Mouse (Mus musculus): ENCODE measurements at regions not wholly inside any gene's neighbourhood (a gene's known extent, or its start where the extent isn't known, plus 50 kb on each side); places are given as distances from the start of the nearest gene placed in this dataset.

- 76% methylated on average over 3 of the region's 3 CpGs for WGBS
- no peak overlapping the region for H3K4me3 ChIP-seq (replicated peaks; ENCODE audit: control insufficient read depth, low read depth, low read length)
- no peaks in the 10 kb centered on the region for H3K4me1 ChIP-seq (ENCODE audit: control insufficient read depth, insufficient read depth, low read length)
- TF ChIP-seq POLR2A (IDR thresholded peaks at IDR 0.05; ENCODE audit: borderline replicate concordance, control insufficient read depth, low read depth, low read length) (no peak), CTCF (IDR thresholded peaks at IDR 0.05; ENCODE audit: control insufficient read depth, insufficient read depth, low read length) (no peak)
- no peak overlapping the region for H3K27ac ChIP-seq (ENCODE audit: control insufficient read depth, insufficient read depth, low read depth, low read length, poor library complexity)
These were observed 165.7 kb downstream of the Pmp22 start for GRCm38 (mm10) chr11:63294476-63294875.

- Histone ChIP-seq H3K27ac (ENCODE audit: control insufficient read depth, insufficient read depth, low read depth, low read length, poor library complexity) (no peak overlapping the region), H3K4me1 (ENCODE audit: control insufficient read depth, insufficient read depth, low read length) (no peaks in the 10 kb centered on the region), H3K4me3 (replicated peaks; ENCODE audit: control insufficient read depth, low read depth, low read length) (no peak overlapping the region)
- 84% methylated on average over 3 of the region's 3 CpGs for WGBS
- TF ChIP-seq POLR2A (IDR thresholded peaks at IDR 0.05; ENCODE audit: borderline replicate concordance, control insufficient read depth, low read depth, low read length) (no peak), CTCF (IDR thresholded peaks at IDR 0.05; ENCODE audit: control insufficient read depth, insufficient read depth, low read length) (no peak)
These were observed 167.7 kb downstream of the Pmp22 start for GRCm38 (mm10) chr11:63296476-63296875.

DNA sequence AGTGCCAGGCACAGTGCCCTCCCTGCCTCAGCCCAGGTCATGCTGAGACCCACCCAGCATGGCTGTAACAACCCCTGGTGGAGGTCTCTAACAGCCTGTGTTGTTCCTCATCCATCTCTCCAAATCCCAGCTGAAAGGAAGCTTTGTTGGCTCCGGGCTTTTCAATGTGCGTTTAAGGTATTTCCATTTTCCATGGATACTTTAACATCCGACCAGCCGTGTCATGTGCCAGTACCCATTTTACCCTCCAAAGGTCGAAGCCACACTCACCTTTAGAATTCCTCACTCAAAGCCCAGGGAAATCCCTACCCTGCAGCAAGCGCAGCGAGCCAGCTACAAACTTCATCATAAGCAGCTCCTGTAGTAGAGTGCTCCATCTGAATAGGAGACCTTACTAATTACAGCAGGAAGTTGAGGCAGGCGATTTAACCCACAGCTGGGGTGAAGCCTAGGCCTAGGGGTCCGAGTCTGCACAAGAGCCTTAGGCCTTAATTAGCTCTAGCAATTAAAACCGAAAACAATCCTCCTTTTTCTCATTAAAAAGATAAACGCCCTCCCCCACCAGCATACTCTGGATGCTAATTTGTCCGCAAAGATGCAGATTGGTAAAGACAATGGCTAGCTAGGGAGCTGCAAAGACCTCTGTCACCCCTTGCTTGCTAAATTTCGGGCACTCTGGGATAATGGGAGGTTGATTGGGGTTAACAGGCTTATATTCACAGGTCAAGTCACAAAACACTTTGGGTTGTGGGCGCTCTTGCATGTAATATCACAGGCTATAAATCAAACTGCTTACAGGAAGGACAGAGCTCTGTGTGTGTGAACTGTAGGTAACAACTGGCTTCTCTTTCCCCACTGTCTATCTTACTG is 171.2 kb downstream of the Pmp22 start:
- TF ChIP-seq CTCF (IDR thresholded peaks at IDR 0.05; ENCODE audit: control insufficient read depth, insufficient read depth, low read length) = no peak
- no peak for TF ChIP-seq POLR2A (IDR thresholded peaks at IDR 0.05; ENCODE audit: borderline replicate concordance, control insufficient read depth, low read depth, low read length)
- 75% methylated on average over 14 of the region's 14 CpGs for WGBS
- H3K4me1 ChIP-seq (ENCODE audit: control insufficient read depth, insufficient read depth, low read length) = no peaks in the 10 kb centered on the region
- H3K27ac ChIP-seq (ENCODE audit: control insufficient read depth, insufficient read depth, low read depth, low read length, poor library complexity) = no peak overlapping the region
- H3K4me3 ChIP-seq (replicated peaks; ENCODE audit: control insufficient read depth, low read depth, low read length) = no peak overlapping the region

DNA sequence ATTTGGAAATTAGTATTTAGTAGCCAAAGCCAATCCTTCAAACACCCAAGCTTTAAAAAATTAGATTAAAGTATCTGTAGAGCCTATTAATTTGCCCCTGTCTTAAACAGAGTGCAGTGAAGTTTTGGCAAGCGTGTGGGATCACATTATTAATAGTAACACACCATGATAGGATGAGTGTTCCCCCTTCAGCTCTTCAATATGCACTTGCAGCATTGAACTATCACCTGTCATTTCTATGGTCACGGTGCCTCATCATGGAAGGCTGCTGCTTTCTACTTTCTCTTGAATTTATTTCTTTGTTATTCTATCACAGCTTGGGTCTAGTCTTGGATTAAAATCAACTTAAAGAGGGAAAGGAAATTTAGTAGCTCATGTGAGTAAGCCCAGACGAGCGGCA is 196.4 kb downstream of the Pmp22 start:
- TF ChIP-seq CTCF (IDR thresholded peaks at IDR 0.05; ENCODE audit: control insufficient read depth, insufficient read depth, low read length) (no peak), POLR2A (IDR thresholded peaks at IDR 0.05; ENCODE audit: borderline replicate concordance, control insufficient read depth, low read depth, low read length) (no peak)
- Histone ChIP-seq H3K4me3 (replicated peaks; ENCODE audit: control insufficient read depth, low read depth, low read length) (no peak overlapping the region), H3K27ac (ENCODE audit: control insufficient read depth, insufficient read depth, low read depth, low read length, poor library complexity) (no peak overlapping the region), H3K4me1 (ENCODE audit: control insufficient read depth, insufficient read depth, low read length) (no peaks in the 10 kb centered on the region)
- WGBS = 74% methylated on average over 4 of the region's 4 CpGs

- TF ChIP-seq CTCF (IDR thresholded peaks at IDR 0.05; ENCODE audit: control insufficient read depth, insufficient read depth, low read length) = no peak
- TF ChIP-seq POLR2A (IDR thresholded peaks at IDR 0.05; ENCODE audit: borderline replicate concordance, control insufficient read depth, low read depth, low read length) = no peak
- WGBS = 76% methylated on average over 5 of the region's 5 CpGs
- no peak overlapping the region for H3K4me3 ChIP-seq (replicated peaks; ENCODE audit: control insufficient read depth, low read depth, low read length)
- H3K4me1 ChIP-seq (ENCODE audit: control insufficient read depth, insufficient read depth, low read length) = no peaks in the 10 kb centered on the region
- no peak overlapping the region for H3K27ac ChIP-seq (ENCODE audit: control insufficient read depth, insufficient read depth, low read depth, low read length, poor library complexity)
These were observed 198.1 kb downstream of the Pmp22 start for GRCm38 (mm10) chr11:63326864-63327263.

DNA sequence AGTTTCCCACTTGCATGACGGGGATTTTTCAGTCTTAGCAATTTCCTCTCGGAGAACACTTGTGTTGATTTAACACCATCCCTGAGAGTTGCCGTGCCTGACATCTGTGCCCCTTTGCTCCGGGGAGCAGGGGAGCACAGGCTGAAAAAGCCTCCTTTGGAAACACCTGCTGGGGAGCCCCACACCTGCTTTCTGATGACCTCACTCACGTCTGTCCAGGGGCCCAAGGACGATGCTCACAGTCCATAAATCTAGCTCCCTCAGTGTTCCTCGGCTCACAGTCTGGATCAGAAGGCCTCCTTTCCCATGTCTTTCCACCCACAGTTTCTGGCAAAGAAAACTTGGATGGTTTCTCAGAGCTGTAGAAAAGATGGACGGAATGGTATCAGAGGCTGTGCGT is 208.7 kb downstream of the Pmp22 start:
- WGBS = 72% methylated on average over 9 of the region's 9 CpGs
- no peak overlapping the region for H3K27ac ChIP-seq (ENCODE audit: control insufficient read depth, insufficient read depth, low read depth, low read length, poor library complexity)
- H3K4me3 ChIP-seq (replicated peaks; ENCODE audit: control insufficient read depth, low read depth, low read length) = no peak overlapping the region
- no peaks in the 10 kb centered on the region for H3K4me1 ChIP-seq (ENCODE audit: control insufficient read depth, insufficient read depth, low read length)
- TF ChIP-seq POLR2A (IDR thresholded peaks at IDR 0.05; ENCODE audit: borderline replicate concordance, control insufficient read depth, low read depth, low read length) (no peak), CTCF (IDR thresholded peaks at IDR 0.05; ENCODE audit: control insufficient read depth, insufficient read depth, low read length) (no peak)

DNA sequence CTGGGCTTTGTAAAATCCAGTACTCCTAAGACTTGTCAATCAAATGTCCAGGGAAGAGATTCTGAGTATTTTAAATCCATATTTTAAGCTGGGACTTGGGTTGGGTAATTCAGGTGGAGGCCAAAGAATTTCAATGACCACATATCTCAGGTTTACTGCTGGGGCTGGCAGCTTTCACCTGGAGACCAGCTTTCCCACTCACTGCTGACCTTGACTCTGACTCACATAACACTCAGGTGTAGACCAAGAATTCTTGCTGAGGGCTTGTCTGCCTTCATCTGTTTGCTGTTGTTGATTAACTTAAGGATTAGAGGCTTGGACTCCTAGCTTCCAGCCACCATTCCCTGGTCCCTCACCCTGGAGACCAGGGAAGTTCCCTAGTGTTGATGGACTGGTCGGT is 209.5 kb downstream of the Pmp22 start:
- 84% methylated on average over 1 of the region's 1 CpGs for WGBS
- Histone ChIP-seq H3K4me3 (replicated peaks; ENCODE audit: control insufficient read depth, low read depth, low read length) (no peak overlapping the region), H3K4me1 (ENCODE audit: control insufficient read depth, insufficient read depth, low read length) (no peaks in the 10 kb centered on the region), H3K27ac (ENCODE audit: control insufficient read depth, insufficient read depth, low read depth, low read length, poor library complexity) (no peak overlapping the region)
- TF ChIP-seq POLR2A (IDR thresholded peaks at IDR 0.05; ENCODE audit: borderline replicate concordance, control insufficient read depth, low read depth, low read length) (no peak), CTCF (IDR thresholded peaks at IDR 0.05; ENCODE audit: control insufficient read depth, insufficient read depth, low read length) (no peak)

GRCm38 (mm10) chr11:63345653-63346052 is 216.9 kb downstream of the Pmp22 start:
- Histone ChIP-seq H3K27ac (ENCODE audit: control insufficient read depth, insufficient read depth, low read depth, low read length, poor library complexity) (no peak overlapping the region), H3K4me3 (replicated peaks; ENCODE audit: control insufficient read depth, low read depth, low read length) (no peak overlapping the region), H3K4me1 (ENCODE audit: control insufficient read depth, insufficient read depth, low read length) (no peaks in the 10 kb centered on the region)
- WGBS = 84% methylated on average over 4 of the region's 4 CpGs
- TF ChIP-seq CTCF (IDR thresholded peaks at IDR 0.05; ENCODE audit: control insufficient read depth, insufficient read depth, low read length) = no peak
- no peak for TF ChIP-seq POLR2A (IDR thresholded peaks at IDR 0.05; ENCODE audit: borderline replicate concordance, control insufficient read depth, low read depth, low read length)

All from bone marrow, adult 2 months (tissue).